Mouse (Mus musculus): Measurements from ENCODE around the gene Il4ra. TPM values are rescaled to one million over a fixed set of nuclear protein-coding genes. Genes with fewer than 3 reads are reported as not detected.

Gene Il4ra
- polyA plus RNA-seq, 1 experiment from 2014 or later = 5.6 TPM

- Histone ChIP-seq H3K4me3 (ENCODE audit: low read length) (no peak overlapping the region), H3K27ac (ENCODE audit: low read depth, low read length) (no peak overlapping the region), H3K27me3 (replicated peaks; ENCODE audit: control insufficient read depth, insufficient read depth, low read length) (no peaks in the 10 kb centered on the region), H3K9ac (ENCODE audit: low read depth, low read length) (no peak overlapping the region), H3K4me1 (ENCODE audit: control insufficient read depth, insufficient read depth, low read depth, low read length) (peaks cover 11% of the 10 kb centered on the region), H3K9me3 (ENCODE audit: control insufficient read depth, low read length) (no peaks in the 10 kb centered on the region), H3K4me2 (ENCODE audit: low read length) (no peak overlapping the region), H3K36me3 (ENCODE audit: control insufficient read depth, insufficient read depth, low read length) (no peaks in the 10 kb centered on the region)
- 88% methylated on average over 16 of the region's 16 CpGs for WGBS
- no peak for ATAC-seq
These were observed 24.0 kb downstream of the Il4ra start for GRCm38 (mm10) chr7:125575738-125576540.

- H3K27me3 ChIP-seq (replicated peaks; ENCODE audit: control insufficient read depth, insufficient read depth, low read length) = no peaks in the 10 kb centered on the region
- peaks cover 12% of the 10 kb centered on the region for H3K4me1 ChIP-seq (ENCODE audit: control insufficient read depth, insufficient read depth, low read depth, low read length)
- H3K4me3 ChIP-seq (ENCODE audit: low read length) = no peak overlapping the region
- no peak for ATAC-seq
- no peak overlapping the region for H3K9ac ChIP-seq (ENCODE audit: low read depth, low read length)
- no peak overlapping the region for H3K4me2 ChIP-seq (ENCODE audit: low read length)
- WGBS = 61% methylated on average over 7 of the region's 7 CpGs
- H3K27ac ChIP-seq (ENCODE audit: low read depth, low read length) = no peak overlapping the region
- H3K36me3 ChIP-seq (ENCODE audit: control insufficient read depth, insufficient read depth, low read length) = no peaks in the 10 kb centered on the region
- H3K9me3 ChIP-seq (ENCODE audit: control insufficient read depth, low read length) = no peaks in the 10 kb centered on the region
These were observed 25.1 kb downstream of the Il4ra start for GRCm38 (mm10) chr7:125576982-125577381.

- Histone ChIP-seq H3K36me3 (ENCODE audit: control insufficient read depth, insufficient read depth, low read length) (no peaks in the 10 kb centered on the region), H3K27ac (ENCODE audit: low read depth, low read length) (no peak overlapping the region), H3K4me1 (ENCODE audit: control insufficient read depth, insufficient read depth, low read depth, low read length) (peaks cover 7% of the 10 kb centered on the region; the same call in 1 of the 2 replicates), H3K9me3 (ENCODE audit: control insufficient read depth, low read length) (no peaks in the 10 kb centered on the region), H3K27me3 (replicated peaks; ENCODE audit: control insufficient read depth, insufficient read depth, low read length) (no peaks in the 10 kb centered on the region), H3K4me3 (ENCODE audit: low read length) (no peak overlapping the region), H3K9ac (ENCODE audit: low read depth, low read length) (no peak overlapping the region), H3K4me2 (ENCODE audit: low read length) (no peak overlapping the region)
- 78% methylated on average over 11 of the region's 11 CpGs for WGBS
- ATAC-seq = no peak
These were observed 25.7 kb downstream of the Il4ra start for GRCm38 (mm10) chr7:125577486-125578088.

GRCm38 (mm10) chr7:125578106-125578505 lies 26.2 kb downstream of the Il4ra start:
- 71% methylated on average over 3 of the region's 3 CpGs for WGBS
- Histone ChIP-seq H3K36me3 (ENCODE audit: control insufficient read depth, insufficient read depth, low read length) (no peaks in the 10 kb centered on the region), H3K9me3 (ENCODE audit: control insufficient read depth, low read length) (no peaks in the 10 kb centered on the region), H3K27me3 (replicated peaks; ENCODE audit: control insufficient read depth, insufficient read depth, low read length) (no peaks in the 10 kb centered on the region), H3K4me3 (ENCODE audit: low read length) (no peak overlapping the region), H3K4me1 (ENCODE audit: control insufficient read depth, insufficient read depth, low read depth, low read length) (peaks cover 7% of the 10 kb centered on the region; the same call in 1 of the 2 replicates), H3K27ac (ENCODE audit: low read depth, low read length) (no peak overlapping the region), H3K9ac (ENCODE audit: low read depth, low read length) (no peak overlapping the region), H3K4me2 (ENCODE audit: low read length) (no peak overlapping the region)
- ATAC-seq = no peak

- H3K27me3 ChIP-seq (replicated peaks; ENCODE audit: control insufficient read depth, insufficient read depth, low read length) = no peaks in the 10 kb centered on the region
- no peaks in the 10 kb centered on the region for H3K36me3 ChIP-seq (ENCODE audit: control insufficient read depth, insufficient read depth, low read length)
- H3K4me1 ChIP-seq (ENCODE audit: control insufficient read depth, insufficient read depth, low read depth, low read length) = peaks cover 7% of the 10 kb centered on the region; the same call in 1 of the 2 replicates
- no peak overlapping the region for H3K27ac ChIP-seq (ENCODE audit: low read depth, low read length)
- whole genome bisulfite sequencing = 86% methylated on average over 9 of the region's 9 CpGs
- ATAC-seq = no peak
- no peak overlapping the region for H3K9ac ChIP-seq (ENCODE audit: low read depth, low read length)
- no peaks in the 10 kb centered on the region for H3K9me3 ChIP-seq (ENCODE audit: control insufficient read depth, low read length)
- H3K4me2 ChIP-seq (ENCODE audit: low read length) = no peak overlapping the region
- no peak overlapping the region for H3K4me3 ChIP-seq (ENCODE audit: low read length)
These were observed 27.8 kb downstream of the Il4ra start for GRCm38 (mm10) chr7:125579545-125580219.

GRCm38 (mm10) chr7:125580220-125580549 lies 28.3 kb downstream of the Il4ra start:
- no peak for ATAC-seq
- peaks cover 7% of the 10 kb centered on the region; the same call in 1 of the 2 replicates for H3K4me1 ChIP-seq (ENCODE audit: control insufficient read depth, insufficient read depth, low read depth, low read length)
- H3K9ac ChIP-seq (ENCODE audit: low read depth, low read length) = no peak overlapping the region
- WGBS = 90% methylated on average over 1 of the region's 1 CpGs
- H3K27ac ChIP-seq (ENCODE audit: low read depth, low read length) = no peak overlapping the region
- no peaks in the 10 kb centered on the region for H3K27me3 ChIP-seq (replicated peaks; ENCODE audit: control insufficient read depth, insufficient read depth, low read length)
- H3K4me2 ChIP-seq (ENCODE audit: low read length) = no peak overlapping the region
- no peak overlapping the region for H3K4me3 ChIP-seq (ENCODE audit: low read length)
- no peaks in the 10 kb centered on the region for H3K36me3 ChIP-seq (ENCODE audit: control insufficient read depth, insufficient read depth, low read length)
- no peaks in the 10 kb centered on the region for H3K9me3 ChIP-seq (ENCODE audit: control insufficient read depth, low read length)

GRCm38 (mm10) chr7:125580625-125581316 lies 28.9 kb downstream of the Il4ra start:
- H3K27me3 ChIP-seq (replicated peaks; ENCODE audit: control insufficient read depth, insufficient read depth, low read length) = no peaks in the 10 kb centered on the region
- peak; percentile 14; the same call in 1 of the 2 replicates for ATAC-seq
- 9% methylated on average over 16 of the region's 16 CpGs for WGBS
- peak overlapping the region; percentile 96 for H3K4me2 ChIP-seq (ENCODE audit: low read length)
- H3K4me3 ChIP-seq (ENCODE audit: low read length) = peak overlapping the region; percentile 49
- no peak overlapping the region for H3K27ac ChIP-seq (ENCODE audit: low read depth, low read length)
- peaks cover 7% of the 10 kb centered on the region; the same call in 1 of the 2 replicates for H3K4me1 ChIP-seq (ENCODE audit: control insufficient read depth, insufficient read depth, low read depth, low read length)
- H3K36me3 ChIP-seq (ENCODE audit: control insufficient read depth, insufficient read depth, low read length) = no peaks in the 10 kb centered on the region
- peak overlapping the region; percentile 68 for H3K9ac ChIP-seq (ENCODE audit: low read depth, low read length)
- no peaks in the 10 kb centered on the region for H3K9me3 ChIP-seq (ENCODE audit: control insufficient read depth, low read length)

- no peaks in the 10 kb centered on the region for H3K9me3 ChIP-seq (ENCODE audit: control insufficient read depth, low read length)
- H3K4me3 ChIP-seq (ENCODE audit: low read length) = peak overlapping the region; percentile 49
- no peaks in the 10 kb centered on the region for H3K27me3 ChIP-seq (replicated peaks; ENCODE audit: control insufficient read depth, insufficient read depth, low read length)
- peak overlapping the region; percentile 96 for H3K4me2 ChIP-seq (ENCODE audit: low read length)
- H3K4me1 ChIP-seq (ENCODE audit: control insufficient read depth, insufficient read depth, low read depth, low read length) = peaks cover 7% of the 10 kb centered on the region; the same call in 1 of the 2 replicates
- H3K9ac ChIP-seq (ENCODE audit: low read depth, low read length) = peak overlapping the region; percentile 68
- ATAC-seq = peak; percentile 87
- WGBS = 2% methylated on average over 21 of the region's 21 CpGs
- no peaks in the 10 kb centered on the region for H3K36me3 ChIP-seq (ENCODE audit: control insufficient read depth, insufficient read depth, low read length)
- no peak overlapping the region for H3K27ac ChIP-seq (ENCODE audit: low read depth, low read length)
These were observed 29.4 kb downstream of the Il4ra start for GRCm38 (mm10) chr7:125581317-125581672.
